Mouse (Mus musculus) embryonic stem cell, embryonic (primary cell): ENCODE data around the gene Svopl.

Experiments used
- CTCF ChIA-PET, 4 experiments: fragments of 300-600 bp in 2 of 4; fragments of 350-600 bp in 2 of 4; sonication (Branson Sonifier 250); formaldehyde crosslinking; loops; one replicate each; lab custom pipeline; 2022; ENCODE audit warnings: inconsistent platforms in 2 of 4; lab: Charles Lee
- POLR2A ChIA-PET, 4 experiments: fragments of 300-600 bp in 2 of 4; fragments of 350-600 bp in 2 of 4; sonication (Branson Sonifier 250); formaldehyde crosslinking; loops; one replicate each; lab custom pipeline; 2022; ENCODE audit warnings: antibody characterized with exemption in 4 of 4, inconsistent platforms in 1 of 4; lab: Charles Lee

Svopl gene

GRCm38 (mm10) chr6:38046838-38047237 is at the start of gene Svopl:
Svopl (minus strand) TSS chr6:38046996.
- CTCF ChIA-PET = no interaction called here
- POLR2A ChIA-PET = interaction anchor here in 1 of 4 experiments (1.1 to 1.6 kb wide), 2 partner anchors 9 to 205 kb away, joined by 3 to 6 read pairs; no protein-coding TSS in a partner anchor

- POLR2A ChIA-PET = interaction anchor here in 1 of 4 experiments (1.1 to 1.2 kb wide), 2 partner anchors 8 to 25 kb away, joined by 3 read pairs; no protein-coding TSS in a partner anchor
- CTCF ChIA-PET = interaction anchor here in 1 of 4 experiments (0.7 kb wide), 1 partner anchor 351 kb away, joined by 3 read pairs; no protein-coding TSS in a partner anchor
Measured at GRCm38 (mm10) chr6:38094701-38095100, 47.9 kb upstream of the Svopl start.

- CTCF ChIA-PET = no interaction called here
- POLR2A ChIA-PET = interaction anchor here in 1 of 4 experiments (0.8 to 1.6 kb wide), 2 partner anchors 11 kb away, joined by 3 read pairs; no protein-coding TSS in a partner anchor
Measured at GRCm38 (mm10) chr6:38092539-38092938, 45.7 kb upstream of the Svopl start.

- CTCF ChIA-PET = no interaction called here
- POLR2A ChIA-PET = interaction anchor here in 3 of 4 experiments (0.6 to 1.0 kb wide), 4 partner anchors 15 to 464 kb away, joined by 3 to 8 read pairs (median 4); partner anchors contain the start of genes Luc7l2 (in 1 of the 3) and Ttc26 (in 1 of the 3)
Measured at GRCm38 (mm10) chr6:38087242-38088026, 40.6 kb upstream of the Svopl start.

GRCm38 (mm10) chr6:38083204-38083603 is 36.4 kb upstream of the Svopl start:
- ChIA-PET CTCF (interaction anchor here in 2 of 4 experiments (0.5 to 0.7 kb wide), 2 partner anchors 24 to 215 kb away, joined by 4 to 8 read pairs; no protein-coding TSS in a partner anchor), POLR2A (interaction anchor here in 1 of 4 experiments (0.8 to 2.8 kb wide), 2 partner anchors 11 to 24 kb away, joined by 3 to 8 read pairs; no protein-coding TSS in a partner anchor)

- POLR2A ChIA-PET = interaction anchor here in 2 of 4 experiments (0.6 to 2.8 kb wide), 3 partner anchors 10 to 16 kb away, joined by 3 to 8 read pairs (median 3); no protein-coding TSS in a partner anchor
Measured at GRCm38 (mm10) chr6:38081727-38082341, 35.0 kb upstream of the Svopl start.

GRCm38 (mm10) chr6:38080364-38080763 is 33.6 kb upstream of the Svopl start:
- CTCF ChIA-PET = interaction anchor here in 1 of 4 experiments (0.8 kb wide), 1 partner anchor 21 kb away, joined by 4 read pairs; no protein-coding TSS in a partner anchor
- POLR2A ChIA-PET = interaction anchor here in 2 of 4 experiments (0.5 to 1.3 kb wide), 2 partner anchors 16 to 447 kb away, joined by 3 read pairs; no protein-coding TSS in a partner anchor

More at GRCm38 (mm10) chr6:38081727-38082341, 35.0 kb upstream of the Svopl start:
- CTCF ChIA-PET = interaction anchor here in 2 of 4 experiments (0.6 kb wide), 2 partner anchors 1178 to 1689 kb away, joined by 3 read pairs; no protein-coding TSS in a partner anchor

GRCm38 (mm10) chr6:38073592-38073991 is 26.8 kb upstream of the Svopl start:
- CTCF ChIA-PET = interaction anchor here (0.6 to 1.6 kb wide), 6 partner anchors 57 to 634 kb away, joined by 3 to 15 read pairs (median 4); no protein-coding TSS in a partner anchor
- POLR2A ChIA-PET = interaction anchor here in 1 of 4 experiments (0.6 to 1.2 kb wide), 4 partner anchors 10 to 39 kb away, joined by 3 read pairs; no protein-coding TSS in a partner anchor

GRCm38 (mm10) chr6:38072137-38072796 is 25.5 kb upstream of the Svopl start:
- ChIA-PET CTCF (interaction anchor here in 2 of 4 experiments (0.5 to 1.0 kb wide), 3 partner anchors 11 to 312 kb away, joined by 3 to 10 read pairs (median 4); no protein-coding TSS in a partner anchor), POLR2A (interaction anchor here in 3 of 4 experiments (0.6 to 2.3 kb wide), 6 partner anchors 10 to 566 kb away, joined by 3 to 8 read pairs (median 3); no protein-coding TSS in a partner anchor)

GRCm38 (mm10) chr6:38071256-38071655 is 24.5 kb upstream of the Svopl start:
- CTCF ChIA-PET = interaction anchor here in 3 of 4 experiments (0.5 to 1.0 kb wide), 4 partner anchors 10 to 19 kb away, joined by 3 to 4 read pairs (median 3); no protein-coding TSS in a partner anchor
- POLR2A ChIA-PET = interaction anchor here in 2 of 4 experiments (0.6 to 2.3 kb wide), 2 partner anchors 11 to 323 kb away, joined by 3 to 8 read pairs; no protein-coding TSS in a partner anchor

- ChIA-PET CTCF (interaction anchor here (0.5 to 2.4 kb wide), 18 partner anchors 11 to 617 kb away, joined by 3 to 18 read pairs (median 3); no protein-coding TSS in a partner anchor), POLR2A (interaction anchor here in 2 of 4 experiments (0.9 to 1.3 kb wide), 2 partner anchors 11 to 16 kb away, joined by 3 read pairs; no protein-coding TSS in a partner anchor)
Measured at GRCm38 (mm10) chr6:38066215-38066614, 19.4 kb upstream of the Svopl start.

- ChIA-PET CTCF (interaction anchor here (0.5 to 2.4 kb wide), 18 partner anchors 9 to 617 kb away, joined by 3 to 18 read pairs (median 3); no protein-coding TSS in a partner anchor), POLR2A (interaction anchor here in 2 of 4 experiments (0.9 to 1.3 kb wide), 3 partner anchors 10 to 16 kb away, joined by 3 read pairs; no protein-coding TSS in a partner anchor)
Measured at GRCm38 (mm10) chr6:38065501-38066122, 18.8 kb upstream of the Svopl start.

GRCm38 (mm10) chr6:38065122-38065500 is 18.3 kb upstream of the Svopl start:
- CTCF ChIA-PET = interaction anchor here in 2 of 4 experiments (0.6 to 2.4 kb wide), 3 partner anchors 9 to 57 kb away, joined by 3 to 18 read pairs (median 3); no protein-coding TSS in a partner anchor
- POLR2A ChIA-PET = interaction anchor here in 2 of 4 experiments (1.0 to 1.3 kb wide), 2 partner anchors 10 kb away, joined by 3 read pairs; no protein-coding TSS in a partner anchor

- ChIA-PET CTCF (interaction anchor here in 1 of 4 experiments (2.4 kb wide), 1 partner anchor 56 kb away, joined by 18 read pairs; no protein-coding TSS in a partner anchor), POLR2A (interaction anchor here in 1 of 4 experiments (1.0 kb wide), 1 partner anchor 10 kb away, joined by 3 read pairs; no protein-coding TSS in a partner anchor)
Measured at GRCm38 (mm10) chr6:38064621-38065020, 17.8 kb upstream of the Svopl start.

GRCm38 (mm10) chr6:38058805-38059204 is 12.0 kb upstream of the Svopl start:
- ChIA-PET CTCF (interaction anchor here (0.5 to 2.0 kb wide), 15 partner anchors 9 to 345 kb away, joined by 3 to 6 read pairs (median 4); no protein-coding TSS in a partner anchor), POLR2A (interaction anchor here in 1 of 4 experiments (0.9 to 1.4 kb wide), 2 partner anchors 24 to 27 kb away, joined by 3 read pairs; no protein-coding TSS in a partner anchor)
